Mouse (Mus musculus): Measurements from ENCODE around the gene Ltbr. TPM values are rescaled to one million over a fixed set of nuclear protein-coding genes. Genes with fewer than 3 reads are reported as not detected.

Gene Ltbr
- total and polyA plus RNA-seq, 2 experiments from 2014 or later = 14.8 to 19.9 TPM

DNA sequence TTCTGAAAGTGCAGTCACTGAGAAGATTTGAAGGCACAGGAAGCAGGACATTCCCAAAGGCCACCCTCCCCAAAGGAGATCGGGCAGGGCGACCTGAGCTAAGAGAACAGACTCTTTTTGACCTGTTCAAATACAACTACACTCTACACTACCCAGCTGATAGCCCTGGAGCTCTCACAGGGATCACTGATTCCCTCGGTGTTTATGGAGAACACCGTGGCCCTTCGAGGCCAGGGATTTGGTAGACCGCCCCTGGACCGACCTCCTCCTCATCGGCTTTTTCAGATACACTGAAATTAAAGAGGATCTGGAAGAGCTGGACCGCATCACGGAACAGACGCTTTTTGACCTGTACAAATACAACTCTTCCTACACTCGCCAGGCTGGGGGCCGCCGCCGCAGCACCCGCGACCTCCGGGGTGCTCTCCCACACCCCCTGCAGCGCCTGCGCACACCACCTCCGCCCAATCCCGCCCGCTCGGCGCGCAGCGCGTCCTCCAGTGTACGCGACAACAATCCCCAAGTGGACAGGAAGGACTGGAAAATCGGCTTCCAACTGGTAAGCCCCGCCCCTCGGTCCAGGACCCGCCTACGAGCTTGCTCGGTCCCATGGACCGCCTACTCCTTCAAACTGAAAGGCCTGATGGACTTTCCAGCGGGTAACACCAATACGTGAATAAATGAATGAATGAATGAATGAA lies 17.1 kb upstream of the Ltbr start:
- H3K27ac ChIP-seq (ENCODE audit: low read depth, low read length) = no peak overlapping the region
- peak overlapping the region; percentile 84 for H3K4me2 ChIP-seq (ENCODE audit: low read depth)
- H3K4me3 ChIP-seq (ENCODE audit: low read depth, low read length) = peak overlapping the region; percentile 42
- no peaks in the 10 kb centered on the region for H3K36me3 ChIP-seq (ENCODE audit: insufficient read depth)
- H3K27me3 ChIP-seq (ENCODE audit: insufficient read depth, low read length) = no peaks in the 10 kb centered on the region
- WGBS = 2% methylated on average over 39 of the region's 39 CpGs
- peak overlapping the region; percentile 56 for H3K9ac ChIP-seq
- peak; percentile 89 for ATAC-seq
- DNase-seq = peak; percentile 77
- no peak for TF ChIP-seq CTCF (IDR thresholded peaks at IDR 0.05; ENCODE audit: low read depth)
- H3K9me3 ChIP-seq (ENCODE audit: low read length) = no peaks in the 10 kb centered on the region
- H3K4me1 ChIP-seq (ENCODE audit: insufficient read depth) = 0 out of 2 replicates have a peak, but pooled peaks cover 4% of the 10 kb centered on the region

DNA sequence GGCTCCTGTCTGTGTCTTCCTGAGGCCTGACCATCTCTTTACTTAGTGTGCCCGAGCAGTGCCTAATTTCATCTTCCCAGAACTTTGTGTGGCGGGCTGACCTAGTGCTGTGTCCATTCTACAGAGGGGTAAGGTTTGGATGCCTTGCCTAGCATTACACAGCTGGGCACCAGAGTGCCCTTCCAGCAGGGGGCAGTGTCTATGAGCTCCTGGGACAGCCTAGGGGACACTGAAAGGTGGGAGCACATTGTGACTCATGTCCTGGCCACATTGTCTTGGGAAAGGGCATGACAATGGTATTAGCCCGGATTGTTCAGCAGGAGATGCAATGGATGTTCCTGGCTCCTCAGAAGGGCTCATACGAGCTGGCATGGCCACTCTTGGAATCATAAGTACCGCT lies 14.6 kb upstream of the Ltbr start:
- H3K27me3 ChIP-seq (ENCODE audit: insufficient read depth, low read length) = 0 out of 2 replicates have a peak, but pooled peaks cover under 1% of the 10 kb centered on the region
- WGBS = 87% methylated on average over 5 of the region's 5 CpGs
- H3K9me3 ChIP-seq (ENCODE audit: low read length) = no peaks in the 10 kb centered on the region
- H3K36me3 ChIP-seq (ENCODE audit: insufficient read depth) = no peaks in the 10 kb centered on the region
- H3K4me1 ChIP-seq (ENCODE audit: insufficient read depth) = 0 out of 2 replicates have a peak, but pooled peaks cover 4% of the 10 kb centered on the region
- no peak overlapping the region for H3K27ac ChIP-seq (ENCODE audit: low read depth, low read length)
- no peak overlapping the region for H3K4me3 ChIP-seq (ENCODE audit: low read depth, low read length)
- ATAC-seq (no peak), DNase-seq (no peak)
- no peak overlapping the region for H3K4me2 ChIP-seq (ENCODE audit: low read depth)
- no peak overlapping the region for H3K9ac ChIP-seq
- TF ChIP-seq CTCF (IDR thresholded peaks at IDR 0.05; ENCODE audit: low read depth) = peak; percentile 18; the same call in 1 of the 2 replicates

DNA sequence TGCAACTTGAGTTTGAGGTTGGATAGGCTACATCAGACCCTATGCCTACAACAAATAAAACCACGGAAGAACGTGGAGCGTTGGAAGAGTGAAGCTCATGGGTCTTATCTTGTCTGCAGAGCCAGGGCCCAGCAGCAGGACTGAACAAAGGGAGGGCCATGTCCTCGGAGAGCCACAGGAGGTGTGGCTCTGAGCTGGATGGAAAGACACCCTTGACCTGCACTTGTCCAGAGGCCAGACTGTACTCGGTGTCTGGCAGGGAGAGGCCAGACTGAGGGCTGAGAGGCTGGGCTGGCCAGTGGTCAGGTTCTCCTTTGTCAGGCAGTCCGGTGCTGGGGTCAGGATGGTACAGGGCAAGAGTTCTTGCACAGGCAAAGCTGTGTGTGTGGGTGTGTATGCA lies 11.7 kb upstream of the Ltbr start:
- Histone ChIP-seq H3K27ac (ENCODE audit: low read depth, low read length) (no peak overlapping the region), H3K9ac (no peak overlapping the region), H3K27me3 (ENCODE audit: insufficient read depth, low read length) (peaks cover 16% of the 10 kb centered on the region), H3K9me3 (ENCODE audit: low read length) (no peaks in the 10 kb centered on the region), H3K4me1 (ENCODE audit: insufficient read depth) (0 out of 2 replicates have a peak, but pooled peaks cover under 1% of the 10 kb centered on the region), H3K4me2 (ENCODE audit: low read depth) (no peak overlapping the region), H3K4me3 (ENCODE audit: low read depth, low read length) (no peak overlapping the region), H3K36me3 (ENCODE audit: insufficient read depth) (no peaks in the 10 kb centered on the region)
- no peak for DNase-seq
- 73% methylated on average over 6 of the region's 6 CpGs for WGBS
- ATAC-seq = no peak
- no peak for TF ChIP-seq CTCF (IDR thresholded peaks at IDR 0.05; ENCODE audit: low read depth)

DNA sequence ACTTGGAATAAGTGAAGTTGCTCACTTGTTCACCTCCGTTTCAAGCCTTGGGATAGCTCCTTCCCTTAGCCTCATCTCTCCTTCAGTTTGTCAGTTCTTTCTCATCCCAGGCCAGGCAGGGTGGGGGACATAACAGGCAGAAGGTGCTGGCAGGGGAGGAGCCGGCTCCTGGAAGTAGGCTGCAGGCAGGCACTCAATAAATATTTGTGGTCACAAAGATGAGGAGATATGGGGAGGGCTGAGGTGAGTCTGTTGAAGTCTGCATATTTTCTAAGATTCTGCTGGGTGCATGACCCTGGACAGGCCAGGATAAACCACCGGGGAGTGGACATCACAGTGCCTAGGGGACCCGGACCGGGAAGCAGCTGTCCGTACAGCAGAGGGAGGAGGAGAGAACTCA lies 9.9 kb upstream of the Ltbr start:
- H3K4me1 ChIP-seq (ENCODE audit: insufficient read depth) = no peaks in the 10 kb centered on the region
- 72% methylated on average over 6 of the region's 6 CpGs for WGBS
- no peak for DNase-seq
- no peak overlapping the region for H3K27ac ChIP-seq (ENCODE audit: low read depth, low read length)
- H3K36me3 ChIP-seq (ENCODE audit: insufficient read depth) = no peaks in the 10 kb centered on the region
- H3K4me2 ChIP-seq (ENCODE audit: low read depth) = no peak overlapping the region
- ATAC-seq = no peak
- H3K9ac ChIP-seq = no peak overlapping the region
- TF ChIP-seq CTCF (IDR thresholded peaks at IDR 0.05; ENCODE audit: low read depth) = no peak
- H3K9me3 ChIP-seq (ENCODE audit: low read length) = no peaks in the 10 kb centered on the region
- no peak overlapping the region for H3K4me3 ChIP-seq (ENCODE audit: low read depth, low read length)
- H3K27me3 ChIP-seq (ENCODE audit: insufficient read depth, low read length) = peaks cover 16% of the 10 kb centered on the region

DNA sequence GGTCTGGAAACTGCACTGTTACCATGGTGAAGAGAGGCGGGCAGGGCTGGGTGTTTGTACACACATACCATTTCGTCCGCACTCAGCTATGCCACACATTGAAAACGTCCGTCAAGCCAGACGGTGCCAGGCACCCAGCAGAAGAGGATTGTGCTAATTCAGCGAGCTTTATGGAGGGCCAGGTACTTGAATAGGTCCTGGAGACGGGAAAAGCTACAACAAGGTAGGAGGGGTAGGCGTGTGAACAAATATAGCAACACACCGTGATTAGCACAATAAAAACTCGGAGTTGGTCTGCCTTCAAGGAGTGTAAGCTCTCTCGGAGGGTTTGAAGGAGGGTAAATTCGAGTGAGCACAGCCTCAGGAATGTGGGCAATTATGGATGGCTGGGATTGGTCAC lies 9.1 kb upstream of the Ltbr start:
- Histone ChIP-seq H3K4me3 (ENCODE audit: low read depth, low read length) (no peak overlapping the region), H3K9me3 (ENCODE audit: low read length) (no peaks in the 10 kb centered on the region), H3K36me3 (ENCODE audit: insufficient read depth) (no peaks in the 10 kb centered on the region), H3K4me1 (ENCODE audit: insufficient read depth) (no peaks in the 10 kb centered on the region), H3K27me3 (ENCODE audit: insufficient read depth, low read length) (peaks cover 16% of the 10 kb centered on the region), H3K4me2 (ENCODE audit: low read depth) (no peak overlapping the region), H3K27ac (ENCODE audit: low read depth, low read length) (no peak overlapping the region), H3K9ac (no peak overlapping the region)
- no peak for TF ChIP-seq CTCF (IDR thresholded peaks at IDR 0.05; ENCODE audit: low read depth)
- DNase-seq (peak; percentile 41), ATAC-seq (peak; percentile 79)
- 32% methylated on average over 13 of the region's 13 CpGs for WGBS

DNA sequence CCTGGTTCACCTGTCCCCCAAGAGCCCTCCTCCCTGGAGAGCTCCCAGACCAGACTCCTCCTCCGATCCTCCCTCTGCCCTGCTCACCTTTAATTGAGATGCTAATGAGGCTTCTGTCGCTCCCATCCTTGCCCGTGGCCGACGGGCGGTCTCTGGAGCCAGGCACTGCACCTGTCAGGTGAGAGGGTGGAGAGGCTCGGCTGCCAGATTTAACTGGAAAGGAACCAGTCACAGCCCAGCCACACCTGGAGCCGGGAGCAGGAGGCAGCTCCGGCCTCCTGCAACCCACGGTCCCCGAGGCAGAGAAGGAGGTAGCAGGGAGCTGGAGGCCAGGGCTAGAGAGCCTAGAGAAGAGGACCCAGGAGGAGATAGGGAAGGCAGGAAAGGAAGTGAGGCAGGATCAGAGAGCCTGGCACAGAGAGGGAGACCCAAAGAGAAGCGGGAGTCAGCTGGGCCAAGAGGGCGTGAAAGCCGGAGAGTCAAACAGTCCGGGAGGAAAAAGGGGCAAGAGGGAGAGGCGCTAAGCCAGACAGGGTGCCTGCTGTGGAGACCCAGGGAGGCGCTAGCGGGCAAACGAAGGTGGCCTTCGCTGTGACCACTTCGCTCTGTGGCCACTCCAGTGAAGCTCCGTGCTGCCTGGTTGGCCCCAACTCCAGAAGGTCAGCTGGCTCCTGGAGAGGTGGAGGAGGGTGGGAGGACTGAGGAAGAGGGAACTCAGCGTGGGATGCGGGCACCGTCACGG lies 7.6 kb upstream of the Ltbr start:
- H3K27ac ChIP-seq (ENCODE audit: low read depth, low read length) = no peak overlapping the region
- 11% methylated on average over 26 of the region's 26 CpGs for WGBS
- ATAC-seq = no peak
- TF ChIP-seq CTCF (IDR thresholded peaks at IDR 0.05; ENCODE audit: low read depth) = no peak
- H3K4me3 ChIP-seq (ENCODE audit: low read depth, low read length) = no peak overlapping the region
- no peak overlapping the region for H3K9ac ChIP-seq
- DNase-seq = no peak
- H3K4me2 ChIP-seq (ENCODE audit: low read depth) = no peak overlapping the region
- no peaks in the 10 kb centered on the region for H3K4me1 ChIP-seq (ENCODE audit: insufficient read depth)
- no peaks in the 10 kb centered on the region for H3K36me3 ChIP-seq (ENCODE audit: insufficient read depth)
- no peaks in the 10 kb centered on the region for H3K9me3 ChIP-seq (ENCODE audit: low read length)
- peaks cover 16% of the 10 kb centered on the region for H3K27me3 ChIP-seq (ENCODE audit: insufficient read depth, low read length)

DNA sequence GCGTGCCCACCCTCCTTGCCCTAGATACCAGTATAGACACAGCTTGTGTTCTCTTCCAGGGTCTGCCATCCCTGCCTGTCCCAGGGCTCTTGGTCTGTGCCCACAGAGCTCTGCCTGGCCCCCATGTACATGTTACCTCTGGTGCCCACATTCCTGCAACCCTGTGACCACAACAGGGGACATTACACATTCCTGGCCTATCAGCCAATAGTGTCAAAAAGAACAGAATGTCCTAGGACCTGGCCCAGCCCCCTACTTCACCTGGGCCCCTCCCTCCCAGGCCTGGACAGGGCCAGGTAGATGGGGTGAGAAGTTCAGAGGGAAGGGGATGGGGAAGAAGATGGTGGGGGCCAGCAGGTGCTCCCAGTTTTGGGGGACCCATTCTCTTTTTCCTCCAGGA lies 6.6 kb upstream of the Ltbr start, which contains the start of gene Scnn1a:
TSS of gene Scnn1a (plus strand) at position 337 of the 400 bp plus-strand sequence.
- Histone ChIP-seq H3K4me2 (ENCODE audit: low read depth) (no peak within 1 kb of the TSS), H3K36me3 (ENCODE audit: insufficient read depth) (no peaks in the 10 kb centered on the region), H3K27ac (ENCODE audit: low read depth, low read length) (no peak within 1 kb of the TSS), H3K4me3 (ENCODE audit: low read depth, low read length) (no peak within 1 kb of the TSS), H3K27me3 (ENCODE audit: insufficient read depth, low read length) (peaks cover 16% of the 10 kb centered on the region), H3K4me1 (ENCODE audit: insufficient read depth) (no peaks in the 10 kb centered on the region), H3K9ac (no peak within 1 kb of the TSS), H3K9me3 (ENCODE audit: low read length) (no peaks in the 10 kb centered on the region)
- TF ChIP-seq CTCF (IDR thresholded peaks at IDR 0.05; ENCODE audit: low read depth) = no peak
- DNase-seq (no peak), ATAC-seq (no peak)
- WGBS = 60% methylated on average over 1 of the region's 1 CpGs

All from forebrain, postnatal 0 days (tissue).